Mouse (Mus musculus): ENCODE results near the gene Fzd5.

Gene Fzd5

GRCm38 (mm10) chr1:64683039-64683438 is 54.5 kb downstream of the Fzd5 start:
- no peak for DNase-seq

GRCm38 (mm10) chr1:64681499-64681898 is 56.1 kb downstream of the Fzd5 start:
- no peak for DNase-seq
